Mouse (Mus musculus): Measurements from ENCODE around the gene Gpnmb.

GRCm38 (mm10) chr6:49019341-49019740, 17.0 kb upstream of the Gpnmb start:
- TF ChIP-seq CTCF (IDR thresholded peaks at IDR 0.05; ENCODE audit: borderline replicate concordance, extremely low read depth, insufficient read depth, insufficient read length): no peak
- no peak for TF ChIP-seq POLR2A (IDR thresholded peaks at IDR 0.05; ENCODE audit: borderline replicate concordance, extremely low read depth, insufficient read depth, insufficient read length, poor library complexity, severe bottlenecking)
